Comparison of ENCODE assay signal across 26 mouse cellular contexts in genomic region chr8:47570161-47570560, GRCm38 (mm10). TPM values are rescaled to one million over a fixed set of nuclear protein-coding genes. Genes with fewer than 3 reads are reported as not detected.
DNase-seq lines count a peak whose midpoint lies in the region; TF ChIP-seq lines count a peak whose summit lies in the region.
"Had no signal": no experiment of that assay in that cellular context is flagged by ENCODE, and none has a peak within 500 bp of the region (broad histone marks: within the 10 kb centered on the region; RNA-seq: fewer than 3 reads in every experiment).

No protein-coding gene starts in this region.

- peak overlapping the region; percentile 53 for H3K27ac ChIP-seq in gastrocnemius, adult 2 months
- H3K27ac ChIP-seq: heart, embryonic 10.5 days; hindbrain, embryonic 14.5 days; left cerebral cortex, adult 2 months; limb, embryonic 13.5 days; lung, embryonic 15.5 days; midbrain, embryonic 10.5 days; midbrain, embryonic 15.5 days; neural tube, embryonic 13.5 days; stomach, postnatal 0 days had no signal

- TF ChIP-seq CTCF in gastrocnemius, adult 2 months (IDR thresholded peaks at IDR 0.05) = peak; percentile 75

- intact Hi-C loops in gastrocnemius, adult 2 months (cut with DNase I) = loop anchor here (1.0 kb wide), 1 partner anchor 123 kb away; no protein-coding TSS in a partner anchor
- intact Hi-C loops in gastrocnemius, postnatal 36 days (cut with DNase I) = no loop called here

- DNase-seq in cerebellum, postnatal 14 days = peak; percentile 70 to 81
- DNase-seq in cerebellum, adult 11-12 months = no peak
- DNase-seq in layer of hippocampus, postnatal 14 days (ENCODE audit: low spot score in 2 of 2) = peak; percentile 15 to 49
- DNase-seq in layer of hippocampus, adult 11-12 months (ENCODE audit: low spot score) = no peak
- peak; percentile 88 for DNase-seq in gastrocnemius, adult 2 months
- DNase-seq in gastrocnemius, postnatal 36 days = peak; percentile 43 to 53
- no peak for DNase-seq in spleen, postnatal 4 days (ENCODE audit: low spot score in 2 of 2)
- no peak for DNase-seq in retina, postnatal 1 day
- DNase-seq: adrenal gland, postnatal 14 days; cerebellum, adult 11 months; heart, postnatal 4 days; kidney, adult 18-20 months; kidney, postnatal 36 days; right cerebral cortex, postnatal 14 days; spleen, adult 18-20 months; thymus, adult 18-20 months; thymus, postnatal 25 days had no signal

- H3K4me3 ChIP-seq in gastrocnemius, adult 2 months = no peak overlapping the region
- H3K4me3 ChIP-seq: heart, embryonic 10.5 days; left cerebral cortex, adult 2 months; limb, embryonic 13.5 days; lung, embryonic 15.5 days; midbrain, embryonic 10.5 days; midbrain, embryonic 15.5 days; neural tube, embryonic 13.5 days had no signal

RNA-seq across cellular contexts. Expression of gene Rwdd4a, which starts 36.7 kb away (rescaled TPM):
- total RNA-seq in layer of hippocampus, postnatal 14 days (2021) = 10 to 100 TPM; 28.8 to 31.3 TPM
- 10 to 100 TPM; 28.7 to 36.7 TPM for total RNA-seq in gastrocnemius, adult 2 months (2021)
- total RNA-seq in gastrocnemius, postnatal 36 days (2021) = 10 to 100 TPM; 25.9 to 30.5 TPM

RNA-seq across cellular contexts. Expression of gene Trappc11, which starts 36.9 kb away (rescaled TPM):
- total RNA-seq in layer of hippocampus, postnatal 14 days (2021) = 10 to 100 TPM; 49.7 to 50.5 TPM
- total RNA-seq in gastrocnemius, adult 2 months (2021) = 10 to 100 TPM; 17.5 to 19.1 TPM
- 10 to 100 TPM; 15.8 to 18.3 TPM for total RNA-seq in gastrocnemius, postnatal 36 days (2021)

Comparison
In these comparisons a context has a peak if more than half of its experiments do, and no peak if none do; other contexts are left out.
1. DNase-seq: peak in cerebellum, postnatal 14 days (2 of 2), layer of hippocampus, postnatal 14 days (2 of 2), gastrocnemius, adult 2 months (single experiment) and gastrocnemius, postnatal 36 days (2 of 2); none in cerebellum, adult 11-12 months (single experiment), layer of hippocampus, adult 11-12 months (single experiment), spleen, postnatal 4 days (0 of 2) and retina, postnatal 1 day (single experiment).